Comparison of ENCODE assay signal across 8 mouse cellular contexts in genomic region chr3:152346633-152347141, GRCm38 (mm10). TPM values are rescaled to one million over a fixed set of nuclear protein-coding genes. Genes with fewer than 3 reads are reported as not detected.
DNase-seq lines count a peak whose midpoint lies in the region; ATAC-seq and TF ChIP-seq lines count a peak whose summit lies in the region.

No protein-coding gene starts in this region.

- intact Hi-C loops in left cerebral cortex, postnatal 36 days (cut with DNase I), result no loop called here

- H3K27ac ChIP-seq in spleen, adult 2 months (ENCODE audit: insufficient read depth, low read length), result no peak overlapping the region; the same call in 1 of the 2 replicates
- H3K27ac ChIP-seq in bone marrow, adult 2 months (ENCODE audit: control insufficient read depth, insufficient read depth, low read depth, low read length, poor library complexity), result peak overlapping the region; percentile 84
- H3K27ac ChIP-seq in hindbrain, embryonic 10.5 days, result peak overlapping the region; percentile 91

- no peaks in the 10 kb centered on the region for H3K27me3 ChIP-seq in spleen, adult 2 months (ENCODE audit: control insufficient read depth, insufficient read depth, low read length)
- H3K27me3 ChIP-seq in hindbrain, embryonic 10.5 days (ENCODE audit: insufficient read depth, poor library complexity, severe bottlenecking), result 0 out of 2 replicates have a peak, but pooled peaks cover 5% of the 10 kb centered on the region

- H3K4me3 ChIP-seq in spleen, adult 2 months (ENCODE audit: extremely low read depth, insufficient read depth, insufficient read length), result peak overlapping the region; percentile 92
- H3K4me3 ChIP-seq in bone marrow, adult 2 months (replicated peaks; ENCODE audit: control insufficient read depth, low read depth, low read length), result peak overlapping the region; percentile 96
- peak overlapping the region; percentile 77 for H3K4me3 ChIP-seq in hindbrain, embryonic 10.5 days

- H3K4me1 ChIP-seq in spleen, adult 2 months (ENCODE audit: control insufficient read depth, insufficient read depth, insufficient read length), result peaks cover 5% of the 10 kb centered on the region
- peaks cover 3% of the 10 kb centered on the region for H3K4me1 ChIP-seq in bone marrow, adult 2 months (ENCODE audit: control insufficient read depth, insufficient read depth, low read length)
- peaks cover 32% of the 10 kb centered on the region for H3K4me1 ChIP-seq in hindbrain, embryonic 10.5 days (replicated peaks)

- TF ChIP-seq POLR2A in spleen, adult 2 months (IDR thresholded peaks at IDR 0.05; ENCODE audit: low read depth, low read length), result no peak
- TF ChIP-seq POLR2A in bone marrow, adult 2 months (IDR thresholded peaks at IDR 0.05; ENCODE audit: borderline replicate concordance, control insufficient read depth, low read depth, low read length), result no peak

- TF ChIP-seq CTCF in spleen, adult 2 months (IDR thresholded peaks at IDR 0.05; ENCODE audit: extremely low read depth, insufficient read depth, insufficient read length, insufficient replicate concordance), result no peak
- no peak for TF ChIP-seq CTCF in bone marrow, adult 2 months (IDR thresholded peaks at IDR 0.05; ENCODE audit: control insufficient read depth, insufficient read depth, low read length)

- 0 out of 2 replicates have a peak, but pooled peaks have one; percentile 6 for ATAC-seq in megakaryocyte-erythroid progenitor cell, adult 5-6 weeks (replicated peaks; ENCODE audit: low FRiP score, low TSS enrichment, poor library complexity, severe bottlenecking)

- no peak for DNase-seq in spleen, adult 2 months (ENCODE audit: low read depth in 1 of 2, low spot score in 2 of 2)
- DNase-seq in spleen, postnatal 10 days (ENCODE audit: low spot score in 2 of 2), result no peak
- peak; percentile 15 for DNase-seq in fibroblast of lung, adult 2 months (ENCODE audit: low read depth)
- no peak for DNase-seq in hindbrain, embryonic 10.5 days (ENCODE audit: low spot score)
- DNase-seq in left cerebral cortex, postnatal 36 days (ENCODE audit: low spot score in 2 of 2), result peak; percentile 36 to 45
- DNase-seq in B cell, adult 2 months, result no peak

- WGBS in spleen, adult 2 months, result 1% methylated on average over 54 of the region's 54 CpGs
- under 1% methylated on average over 54 of the region's 54 CpGs for WGBS in bone marrow, adult 2 months
- WGBS in hindbrain, embryonic 10.5 days, result under 1% methylated on average over 54 of the region's 54 CpGs

- H3K36me3 ChIP-seq in spleen, adult 2 months (ENCODE audit: control insufficient read depth, insufficient read depth, low read length), result no peaks in the 10 kb centered on the region
- H3K36me3 ChIP-seq in hindbrain, embryonic 10.5 days, result peaks cover 10% of the 10 kb centered on the region

- H3K9me3 ChIP-seq in hindbrain, embryonic 10.5 days, result no peaks in the 10 kb centered on the region

RNA-seq across cellular contexts. Expression of gene Usp33, which starts 0.4 kb away (rescaled TPM):
- polyA plus RNA-seq in spleen, adult 2 months (2012; rRNA removed), result 6.7 and 7.3 TPM in 2 replicates
- 16.6 and 29.3 TPM in 2 replicates for polyA plus RNA-seq in bone marrow, adult 2 months (2011; ENCODE audit: insufficient read depth, insufficient read length, low replicate concordance, missing spikeins)
- 49.5 and 53.8 TPM in 2 replicates for polyA plus RNA-seq in hindbrain, embryonic 10.5 days (2016; fragmentation: Nextera tagmentation; extraction: Ambion mirVana)
- 100 to 1,000 TPM; 126 to 148 TPM for total RNA-seq in left cerebral cortex, postnatal 36 days (2021)
- total RNA-seq in megakaryocyte-erythroid progenitor cell, adult 5-6 weeks (2014; fragmentation: Nextera tagmentation), result 56.1 and 105 TPM in 2 replicates
- 93.4 and 95.7 TPM in 2 replicates for total RNA-seq in megakaryocyte-erythroid progenitor cell, adult 5-6 weeks (2017)

RNA-seq across cellular contexts. Expression of gene Miga1, which starts 6.5 kb away (rescaled TPM):
- 4.6 and 8.8 TPM in 2 replicates for polyA plus RNA-seq in spleen, adult 2 months (2012; rRNA removed)
- polyA plus RNA-seq in bone marrow, adult 2 months (2011; ENCODE audit: insufficient read depth, insufficient read length, low replicate concordance, missing spikeins), result 0.65 and 2.8 TPM in 2 replicates
- 16.4 and 16.9 TPM in 2 replicates for polyA plus RNA-seq in hindbrain, embryonic 10.5 days (2016; fragmentation: Nextera tagmentation; extraction: Ambion mirVana)
- 10 to 100 TPM; 74.2 to 79.3 TPM for total RNA-seq in left cerebral cortex, postnatal 36 days (2021)
- total RNA-seq in megakaryocyte-erythroid progenitor cell, adult 5-6 weeks (2014; fragmentation: Nextera tagmentation), result 16.9 and 18.8 TPM in 2 replicates
- 18.9 and 26.8 TPM in 2 replicates for total RNA-seq in megakaryocyte-erythroid progenitor cell, adult 5-6 weeks (2017)

RNA-seq across cellular contexts. Expression of gene Zzz3, which starts 48.6 kb away (rescaled TPM):
- polyA plus RNA-seq in spleen, adult 2 months (2012; rRNA removed), result 12.8 and 14.4 TPM in 2 replicates
- 11.5 and 13.2 TPM in 2 replicates for polyA plus RNA-seq in bone marrow, adult 2 months (2011; ENCODE audit: insufficient read depth, insufficient read length, low replicate concordance, missing spikeins)
- 41.3 and 54.3 TPM in 2 replicates for polyA plus RNA-seq in hindbrain, embryonic 10.5 days (2016; fragmentation: Nextera tagmentation; extraction: Ambion mirVana)
- 10 to 100 TPM; 40.9 to 41.6 TPM for total RNA-seq in left cerebral cortex, postnatal 36 days (2021)
- 66.1 and 66.2 TPM in 2 replicates for total RNA-seq in megakaryocyte-erythroid progenitor cell, adult 5-6 weeks (2014; fragmentation: Nextera tagmentation)
- 70.7 and 92.4 TPM in 2 replicates for total RNA-seq in megakaryocyte-erythroid progenitor cell, adult 5-6 weeks (2017)

Comparison
In these comparisons a context has a peak if more than half of its experiments do, and no peak if none do; other contexts are left out.
1. DNase-seq: peak in fibroblast of lung, adult 2 months (single experiment) and left cerebral cortex, postnatal 36 days (2 of 2); none in spleen, adult 2 months (0 of 2), spleen, postnatal 10 days (0 of 2), hindbrain, embryonic 10.5 days (single experiment) and B cell, adult 2 months (0 of 2).
2. Peak in every context shown above with its lines, with median percentiles within 50 percentile points of each other: H3K4me3 ChIP-seq.